Mouse (Mus musculus) hindbrain, postnatal 0 days (tissue): ENCODE results near the gene Ccdc155. TPM values are rescaled to one million over a fixed set of nuclear protein-coding genes. Genes with fewer than 3 reads are reported as not detected.
A peak's percentile ranks its signal among the peaks of the same experiment; 100 is the strongest.

Experiments used
- ATAC-seq: fragments of 200-750 bp; cut with Nextera tagmentation; 2 replicates; pipeline ENCODE4 v1.8.0; 2017; ENCODE audit warnings: mild to moderate bottlenecking, moderate TSS enrichment, moderate library complexity
- DNase-seq: peaks from one replicate; pipeline ENCODE4 v3.0.0-alpha.2; 2015; ENCODE audit warnings: low spot score
- H3K27ac ChIP-seq: fragments of 300-500 bp; sonication (generic); 2 replicates; pipeline ENCODE4 v1.5.1; 2014; ENCODE audit warnings: mild to moderate bottlenecking
- H3K27me3 ChIP-seq: fragments of 300-500 bp; sonication (generic); 2 replicates; pipeline ENCODE4 v1.6.1; 2014; ENCODE audit warnings: low read length, mixed read lengths; ENCODE audit not compliant: insufficient read depth
- H3K36me3 ChIP-seq: fragments of 300-500 bp; sonication (generic); 2 replicates; pipeline ENCODE4 v1.6.1; 2014; ENCODE audit warnings: low read length, mixed read lengths; ENCODE audit not compliant: insufficient read depth
- H3K4me1 ChIP-seq: fragments of 300-500 bp; sonication (generic); 2 replicates; pipeline ENCODE4 v1.6.1; 2014; ENCODE audit warnings: antibody characterized with exemption, low read length, mixed read lengths; ENCODE audit not compliant: insufficient read depth
- H3K4me2 ChIP-seq: fragments of 300-500 bp; sonication (generic); 2 replicates; pipeline ENCODE4 v1.6.1; 2014; ENCODE audit warnings: low read depth, mild to moderate bottlenecking, low read length, moderate library complexity, mixed read lengths
- H3K4me3 ChIP-seq: fragments of 300-500 bp; sonication (generic); 2 replicates; pipeline ENCODE4 v1.5.1; 2014; ENCODE audit warnings: low read length
- H3K9ac ChIP-seq: fragments of 300-500 bp; sonication (generic); replicated peaks from 2 replicates; pipeline ENCODE4 v1.6.1; 2014; ENCODE audit warnings: mild to moderate bottlenecking, low read length, moderate library complexity, mixed read lengths
- H3K9me3 ChIP-seq: fragments of 300-500 bp; sonication (generic); 2 replicates; pipeline ENCODE4 v1.6.1; 2016; ENCODE audit warnings: low read length, mixed read lengths
- CTCF ChIP-seq: IDR thresholded peaks from 2 replicates; pipeline ENCODE4 v1.5.1; 2016; ENCODE audit warnings: antibody characterized with exemption, control low read depth, low read depth
- WGBS: fragments of 180-500 bp; shearing (Covaris S2); extraction: QIAGEN DNeasy Blood & Tissue Kit; methylation state at CpG from one replicate; pipeline ENCODE4 v1.1.7; 2014; 5-methylcytosine and 5-hydroxymethylcytosine counted together
- polyA plus RNA-seq: library from polyadenylated mRNA; unstranded; fragments of >200 nt; fragmentation: Nextera tagmentation; extraction: Ambion mirVana; gene quantifications from 2 replicates; pipeline ENCODE4 v1.2.1, GENCODE M21; 2015
- total RNA-seq: library from RNA; depleted of rRNA; stranded (reverse); fragments of >200 nt; gene quantifications from 2 replicates; pipeline ENCODE4 v1.2.3, GENCODE M21; 2014

The Ccdc155 gene
- total and polyA plus RNA-seq, 2 experiments from 2014 or later, result 0.10 to 0.46 TPM

GRCm38 (mm10) chr7:45182606-45183005 is 22.1 kb downstream of the Ccdc155 start:
- ATAC-seq (peak; percentile 16), DNase-seq (no peak)
- no peaks in the 10 kb centered on the region for H3K9me3 ChIP-seq
- peak overlapping the region; percentile 31 for H3K4me3 ChIP-seq
- 16% methylated on average over 11 of the region's 11 CpGs for WGBS
- H3K4me2 ChIP-seq, result peak overlapping the region; percentile 55
- H3K27ac ChIP-seq, result no peak overlapping the region
- no peaks in the 10 kb centered on the region for H3K4me1 ChIP-seq
- peaks cover 69% of the 10 kb centered on the region for H3K27me3 ChIP-seq
- no peaks in the 10 kb centered on the region for H3K36me3 ChIP-seq
- H3K9ac ChIP-seq, result no peak overlapping the region
- no peak for TF ChIP-seq CTCF

GRCm38 (mm10) chr7:45182199-45182601 is 22.5 kb downstream of the Ccdc155 start:
- H3K27me3 ChIP-seq, result peaks cover 73% of the 10 kb centered on the region
- no peaks in the 10 kb centered on the region for H3K9me3 ChIP-seq
- no peak overlapping the region for H3K27ac ChIP-seq
- DNase-seq (peak; percentile 90), ATAC-seq (peak; percentile 93)
- WGBS, result under 1% methylated on average over 34 of the region's 34 CpGs
- no peak overlapping the region for H3K9ac ChIP-seq
- TF ChIP-seq CTCF, result no peak
- H3K4me2 ChIP-seq, result peak overlapping the region; percentile 55
- peak overlapping the region; percentile 31 for H3K4me3 ChIP-seq
- no peaks in the 10 kb centered on the region for H3K36me3 ChIP-seq
- no peaks in the 10 kb centered on the region for H3K4me1 ChIP-seq

DNA sequence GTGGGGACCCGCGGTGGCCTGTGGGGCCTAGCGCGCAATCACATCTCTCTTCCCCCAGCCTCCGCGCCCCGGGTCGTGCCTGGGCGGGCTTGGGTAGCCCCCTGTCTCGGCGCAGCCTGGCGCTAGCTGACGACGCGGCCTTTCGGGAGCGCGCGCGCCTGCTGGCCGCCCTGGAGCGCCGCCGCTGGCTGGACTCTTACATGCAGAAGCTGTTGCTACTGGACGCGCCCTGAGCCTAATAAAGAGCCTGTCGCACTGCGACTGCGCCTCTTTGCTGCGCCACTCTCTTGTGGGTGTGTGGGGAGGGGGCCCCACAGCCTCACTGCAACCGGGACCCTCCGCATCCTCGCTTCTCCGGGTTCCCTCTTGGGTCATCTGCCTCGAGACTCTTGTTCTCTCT is 23.2 kb downstream of the Ccdc155 start:
- Histone ChIP-seq H3K4me2 (peak overlapping the region; percentile 55), H3K36me3 (no peaks in the 10 kb centered on the region), H3K9ac (no peak overlapping the region), H3K9me3 (no peaks in the 10 kb centered on the region), H3K27ac (no peak overlapping the region), H3K4me3 (peak overlapping the region; percentile 31), H3K4me1 (no peaks in the 10 kb centered on the region), H3K27me3 (peaks cover 79% of the 10 kb centered on the region)
- 5% methylated on average over 34 of the region's 35 CpGs for WGBS
- 0 out of 2 replicates have a peak, but pooled peaks have one; percentile 9 for TF ChIP-seq CTCF
- DNase-seq, result peak; percentile 44
- no peak for ATAC-seq

GRCm38 (mm10) chr7:45180896-45181477 is 23.7 kb downstream of the Ccdc155 start, which contains the start of gene Pth2:
Gene Pth2 (plus strand): TSS chr7:45180995.
- no peak for ATAC-seq
- 24% methylated on average over 20 of the region's 20 CpGs for WGBS
- no peak for DNase-seq
- no peak for TF ChIP-seq CTCF
- Histone ChIP-seq H3K4me1 (no peaks in the 10 kb centered on the region), H3K4me2 (peak within 1 kb of the TSS; percentile 55), H3K36me3 (no peaks in the 10 kb centered on the region), H3K9me3 (no peaks in the 10 kb centered on the region), H3K9ac (no peak within 1 kb of the TSS), H3K27me3 (peaks cover 85% of the 10 kb centered on the region), H3K27ac (no peak within 1 kb of the TSS), H3K4me3 (peak within 1 kb of the TSS; percentile 31)

DNA sequence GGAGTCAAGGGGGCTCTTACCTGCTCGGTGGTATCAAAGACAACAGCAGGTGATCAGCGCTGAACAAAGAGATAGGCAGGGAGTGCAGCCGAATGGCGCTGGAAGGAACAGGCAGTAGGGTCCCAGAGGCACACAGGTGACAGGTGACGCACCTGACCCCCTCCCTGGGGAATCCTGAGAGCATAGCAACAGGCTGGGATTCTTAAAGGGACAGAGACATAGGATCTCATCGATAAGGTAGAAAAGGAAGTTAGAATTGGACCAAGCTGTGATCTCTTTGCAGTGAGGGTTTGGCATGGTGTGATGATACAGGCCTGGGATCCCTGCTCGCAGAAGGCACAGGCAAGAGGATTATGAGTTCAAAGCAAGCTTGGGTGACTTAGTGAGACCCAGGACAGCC is 25.2 kb downstream of the Ccdc155 start, which contains the start of gene Gfy:
Gene Gfy (minus strand): TSS at position 101 of the 400 bp plus-strand sequence.
- no peak within 1 kb of the TSS for H3K4me2 ChIP-seq
- DNase-seq, result no peak
- H3K9me3 ChIP-seq, result no peaks in the 10 kb centered on the region
- WGBS, result 26% methylated on average over 7 of the region's 7 CpGs
- TF ChIP-seq CTCF, result no peak
- no peak within 1 kb of the TSS for H3K4me3 ChIP-seq
- no peak within 1 kb of the TSS for H3K27ac ChIP-seq
- no peak within 1 kb of the TSS for H3K9ac ChIP-seq
- no peak for ATAC-seq
- H3K4me1 ChIP-seq, result no peaks in the 10 kb centered on the region
- no peaks in the 10 kb centered on the region for H3K36me3 ChIP-seq
- H3K27me3 ChIP-seq, result peaks cover 95% of the 10 kb centered on the region

DNA sequence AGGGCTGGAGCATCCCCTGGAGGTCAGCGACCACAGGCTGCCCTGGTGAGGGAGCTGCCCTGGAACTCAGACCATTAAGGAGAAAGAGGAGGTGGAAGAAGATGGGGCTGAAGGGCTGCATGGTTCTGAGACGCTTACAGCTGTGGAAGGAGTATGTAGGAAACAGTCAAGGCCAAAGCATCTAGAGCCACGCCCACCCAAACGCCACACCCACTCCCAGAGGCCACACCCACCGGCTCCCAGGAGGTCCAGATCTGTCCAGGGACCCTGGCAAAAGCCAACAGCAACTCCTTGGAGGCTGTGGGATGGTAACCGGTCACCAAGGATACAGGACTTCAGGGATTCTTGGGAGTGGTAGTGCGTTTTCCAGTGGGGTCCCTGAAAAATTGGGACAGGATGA is 26.1 kb downstream of the Ccdc155 start:
- ATAC-seq, result no peak
- WGBS, result 20% methylated on average over 7 of the region's 7 CpGs
- Histone ChIP-seq H3K27ac (no peak overlapping the region), H3K4me1 (no peaks in the 10 kb centered on the region), H3K36me3 (no peaks in the 10 kb centered on the region), H3K4me2 (no peak overlapping the region), H3K4me3 (no peak overlapping the region), H3K27me3 (peaks cover 94% of the 10 kb centered on the region), H3K9me3 (no peaks in the 10 kb centered on the region), H3K9ac (no peak overlapping the region)
- TF ChIP-seq CTCF, result no peak
- DNase-seq, result no peak

DNA sequence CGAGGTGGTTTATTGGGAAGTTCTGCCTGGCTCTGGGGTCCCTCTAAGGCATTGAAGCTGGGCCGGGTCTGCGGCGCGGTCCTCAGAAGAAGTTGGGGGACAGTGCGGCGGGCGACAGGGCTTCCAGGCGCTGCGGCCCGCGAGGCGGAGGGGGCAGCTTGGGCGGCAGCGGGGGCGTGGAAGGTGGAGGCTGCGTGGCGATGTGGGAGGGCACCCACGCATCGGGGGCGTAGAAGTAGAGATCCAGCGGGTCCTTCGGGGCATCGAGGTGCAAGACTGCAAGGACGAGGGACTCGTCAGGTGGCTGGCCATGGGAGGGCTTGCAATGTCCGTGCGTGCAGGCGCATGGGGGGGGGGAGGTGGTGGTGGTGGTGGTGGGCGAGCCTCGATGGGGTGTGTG is 28.3 kb downstream of the Ccdc155 start:
- peak overlapping the region; percentile 24 for H3K4me3 ChIP-seq

More for the DNA sequence above, 28.3 kb downstream of the Ccdc155 start:
- Histone ChIP-seq H3K4me2 (peak overlapping the region; percentile 45), H3K27me3 (peaks cover 74% of the 10 kb centered on the region), H3K36me3 (no peaks in the 10 kb centered on the region), H3K27ac (no peak overlapping the region), H3K9me3 (no peaks in the 10 kb centered on the region), H3K4me1 (no peaks in the 10 kb centered on the region), H3K9ac (0 out of 2 replicates have a peak overlapping the region, but pooled peaks have one; percentile 9)
- TF ChIP-seq CTCF, result no peak
- ATAC-seq (no peak), DNase-seq (no peak)
- WGBS, result 3% methylated on average over 30 of the region's 31 CpGs
